In genomic region chr4:137892713-137893242, GRCm38 (mm10) we compare ENCODE assay signal across 11 mouse cellular contexts. TPM values are rescaled to one million over a fixed set of nuclear protein-coding genes. Genes with fewer than 3 reads are reported as not detected.
DNase-seq lines count a peak whose midpoint lies in the region; ATAC-seq and TF ChIP-seq lines count a peak whose summit lies in the region.
"Had no signal": no experiment of that assay in that cellular context is flagged by ENCODE, and none has a peak within 500 bp of the region (broad histone marks: within the 10 kb centered on the region; RNA-seq: fewer than 3 reads in every experiment).

No protein-coding gene starts in this region.

- no peaks in the 10 kb centered on the region for H3K36me3 ChIP-seq in intestine, embryonic 14.5 days (ENCODE audit: control insufficient read depth, insufficient read depth, low read length)
- no peaks in the 10 kb centered on the region for H3K36me3 ChIP-seq in intestine, embryonic 16.5 days (ENCODE audit: control insufficient read depth, insufficient read depth, low read length)
- H3K36me3 ChIP-seq in embryonic facial prominence, embryonic 10.5 days (replicated peaks) = peaks cover 5% of the 10 kb centered on the region; the same call in 1 of the 2 replicates
- no peaks in the 10 kb centered on the region for H3K36me3 ChIP-seq in hindbrain, embryonic 14.5 days (replicated peaks; ENCODE audit: control insufficient read depth, insufficient read depth)
- H3K36me3 ChIP-seq: heart, embryonic 12.5 days had no signal

- no peaks in the 10 kb centered on the region for H3K9me3 ChIP-seq in intestine, embryonic 14.5 days (ENCODE audit: control insufficient read depth, low read length)
- H3K9me3 ChIP-seq in intestine, embryonic 16.5 days (ENCODE audit: control insufficient read depth, low read length) = no peaks in the 10 kb centered on the region
- H3K9me3 ChIP-seq in embryonic facial prominence, embryonic 10.5 days = no peaks in the 10 kb centered on the region
- no peaks in the 10 kb centered on the region for H3K9me3 ChIP-seq in hindbrain, embryonic 14.5 days (ENCODE audit: control insufficient read depth, low read length)
- H3K9me3 ChIP-seq: heart, embryonic 12.5 days had no signal

- H3K4me3 ChIP-seq in intestine, embryonic 14.5 days (ENCODE audit: low read depth, low read length) = no peak overlapping the region
- no peak overlapping the region for H3K4me3 ChIP-seq in intestine, embryonic 16.5 days (ENCODE audit: low read length)
- H3K4me3 ChIP-seq in embryonic facial prominence, embryonic 10.5 days = peak overlapping the region; percentile 36
- no peak overlapping the region for H3K4me3 ChIP-seq in hindbrain, embryonic 14.5 days (replicated peaks; ENCODE audit: low read length)
- no peak overlapping the region for H3K4me3 ChIP-seq in lung, adult 2 months (replicated peaks; ENCODE audit: extremely low read depth, low read depth, low read length)
- H3K4me3 ChIP-seq: heart, embryonic 12.5 days had no signal

- no peak overlapping the region for H3K9ac ChIP-seq in intestine, embryonic 14.5 days (ENCODE audit: low read length)
- no peak overlapping the region for H3K9ac ChIP-seq in intestine, embryonic 16.5 days (ENCODE audit: low read depth, low read length)
- peak overlapping the region; percentile 28; the same call in 1 of the 2 replicates for H3K9ac ChIP-seq in hindbrain, embryonic 14.5 days
- H3K9ac ChIP-seq: heart, embryonic 12.5 days had no signal

- peaks cover 46% of the 10 kb centered on the region for H3K4me1 ChIP-seq in intestine, embryonic 14.5 days (replicated peaks; ENCODE audit: control insufficient read depth, insufficient read depth, low read length)
- peaks cover 36% of the 10 kb centered on the region for H3K4me1 ChIP-seq in intestine, embryonic 16.5 days (ENCODE audit: control insufficient read depth, insufficient read depth, low read length)
- peaks cover 75% of the 10 kb centered on the region for H3K4me1 ChIP-seq in embryonic facial prominence, embryonic 10.5 days
- peaks cover 47% of the 10 kb centered on the region for H3K4me1 ChIP-seq in hindbrain, embryonic 14.5 days (replicated peaks; ENCODE audit: control insufficient read depth, insufficient read depth, low read length)
- H3K4me1 ChIP-seq in lung, adult 2 months (ENCODE audit: control insufficient read depth, insufficient read depth, low read length) = peaks cover 49% of the 10 kb centered on the region

- H3K4me2 ChIP-seq in intestine, embryonic 14.5 days (ENCODE audit: low read length) = peak overlapping the region; percentile 13; the same call in 1 of the 2 replicates
- no peak overlapping the region for H3K4me2 ChIP-seq in intestine, embryonic 16.5 days (ENCODE audit: low read depth, low read length)
- H3K4me2 ChIP-seq in hindbrain, embryonic 14.5 days (replicated peaks) = peak overlapping the region; percentile 46
- H3K4me2 ChIP-seq: heart, embryonic 12.5 days had no signal

- ATAC-seq in intestine, embryonic 14.5 days (replicated peaks; ENCODE audit: low FRiP score, low TSS enrichment, low read depth) = peak; percentile 29; the same call in 1 of the 2 replicates
- no peak for ATAC-seq in intestine, embryonic 16.5 days
- ATAC-seq in hindbrain, embryonic 14.5 days (ENCODE audit: low FRiP score) = peak; percentile 79

- TF ChIP-seq POLR2A in lung, adult 2 months (IDR thresholded peaks at IDR 0.05; ENCODE audit: borderline replicate concordance, extremely low read depth, low read depth, low read length) = no peak

- peak overlapping the region; percentile 54 for H3K27ac ChIP-seq in intestine, embryonic 14.5 days (ENCODE audit: low read depth)
- H3K27ac ChIP-seq in intestine, embryonic 16.5 days (ENCODE audit: low read length) = no peak overlapping the region
- peak overlapping the region; percentile 80 for H3K27ac ChIP-seq in embryonic facial prominence, embryonic 10.5 days (replicated peaks)
- peak overlapping the region; percentile 67 for H3K27ac ChIP-seq in hindbrain, embryonic 14.5 days

- no peak for DNase-seq in intestine, embryonic 14.5 days (ENCODE audit: low spot score)
- peak; percentile 90 for DNase-seq in embryonic facial prominence, embryonic 10.5 days (ENCODE audit: low spot score)
- peak; percentile 59 for DNase-seq in hindbrain, embryonic 14.5 days (ENCODE audit: low spot score)
- peak; percentile 73 for DNase-seq in neural tube, embryonic 10.5 days (ENCODE audit: extremely low spot score, low spot score)
- DNase-seq in lung, adult 2 months = no peak
- DNase-seq in cerebellum, adult 9-11 months = no peak
- DNase-seq in layer of hippocampus, postnatal 14 days (ENCODE audit: low spot score in 2 of 2) = no peak
- DNase-seq: layer of hippocampus, postnatal 36 days; lung, postnatal 36 days had no signal

- no peak for TF ChIP-seq CTCF in lung, adult 2 months (IDR thresholded peaks at IDR 0.05; ENCODE audit: insufficient read depth, low read length)

- WGBS in intestine, embryonic 14.5 days = 13% methylated on average over 11 of the region's 11 CpGs
- 19% methylated on average over 11 of the region's 11 CpGs for WGBS in intestine, embryonic 16.5 days
- 12% methylated on average over 11 of the region's 11 CpGs for WGBS in embryonic facial prominence, embryonic 10.5 days
- 8% methylated on average over 11 of the region's 11 CpGs for WGBS in hindbrain, embryonic 14.5 days
- WGBS in lung, adult 2 months = 48% methylated on average over 11 of the region's 11 CpGs

- no peaks in the 10 kb centered on the region for H3K27me3 ChIP-seq in intestine, embryonic 14.5 days (replicated peaks; ENCODE audit: control insufficient read depth, insufficient read depth, low read length)
- no peaks in the 10 kb centered on the region for H3K27me3 ChIP-seq in intestine, embryonic 16.5 days (replicated peaks; ENCODE audit: control insufficient read depth, insufficient read depth, low read length)
- H3K27me3 ChIP-seq in embryonic facial prominence, embryonic 10.5 days (replicated peaks; ENCODE audit: low read depth, poor library complexity, severe bottlenecking) = 0 out of 2 replicates have a peak, but pooled peaks cover under 1% of the 10 kb centered on the region
- H3K27me3 ChIP-seq in hindbrain, embryonic 14.5 days (ENCODE audit: control insufficient read depth, insufficient read depth, low read length) = no peaks in the 10 kb centered on the region
- H3K27me3 ChIP-seq: heart, embryonic 12.5 days had no signal

RNA-seq across cellular contexts. Expression of gene Ece1, which starts 30.7 kb away (rescaled TPM):
- 94.2 and 96.9 TPM in 2 replicates for polyA plus RNA-seq in intestine, embryonic 14.5 days (2014; fragmentation: Nextera tagmentation; extraction: Ambion mirVana)
- 56.0 and 63.0 TPM in 2 replicates for polyA plus RNA-seq in intestine, embryonic 16.5 days (2015; fragmentation: Nextera tagmentation; extraction: Ambion mirVana)
- 46.6 and 54.5 TPM in 2 replicates for polyA plus RNA-seq in embryonic facial prominence, embryonic 10.5 days (2016; fragmentation: Nextera tagmentation; extraction: Ambion mirVana)
- 22.6 and 25.0 TPM in 2 replicates for polyA plus RNA-seq in hindbrain, embryonic 14.5 days (2014; fragmentation: Nextera tagmentation; extraction: Ambion mirVana)
- 111 and 113 TPM in 2 replicates for polyA plus RNA-seq in lung, adult 2 months (2012; rRNA removed)
- 10 to 100 TPM; 49.3 to 57.2 TPM for total RNA-seq in layer of hippocampus, postnatal 14 days (2021)

Comparison
In these comparisons a context has a peak if more than half of its experiments do, and no peak if none do; other contexts are left out.
1. DNase-seq: peak in embryonic facial prominence, embryonic 10.5 days (single experiment), hindbrain, embryonic 14.5 days (single experiment) and neural tube, embryonic 10.5 days (single experiment); none in intestine, embryonic 14.5 days (single experiment), lung, adult 2 months (single experiment), cerebellum, adult 9-11 months (single experiment) and layer of hippocampus, postnatal 14 days (0 of 2).